Mouse (Mus musculus): ENCODE results near the gene Elf2.
"Not testable (repeated sequence)": the region's sequence is repeated elsewhere in the genome, so short reads cannot be mapped to it uniquely, and the experiment has no call there.

The Elf2 gene

DNA sequence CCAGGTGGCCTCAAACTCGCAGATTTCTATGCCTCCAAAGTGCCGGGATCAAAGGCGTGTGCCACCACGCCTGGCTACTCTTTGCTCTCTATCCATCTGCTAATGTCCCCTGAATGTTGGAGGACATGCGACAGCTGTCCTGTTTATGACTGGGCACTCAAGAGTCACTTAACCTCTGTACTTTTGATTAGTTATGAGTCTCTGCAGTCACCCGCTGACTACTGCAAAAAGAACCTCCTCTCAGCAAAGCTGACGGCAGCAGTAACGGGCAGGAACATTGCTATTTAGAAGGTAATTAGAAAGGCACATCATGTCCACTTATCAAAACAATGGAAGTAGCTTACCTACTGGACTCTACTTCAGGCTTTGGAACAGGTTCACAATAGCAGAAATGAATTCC is 118.6 kb downstream of the Elf2 start:
- no peak for DNase-seq (ENCODE audit: extremely low spot score, low read depth, low spot score)

DNA sequence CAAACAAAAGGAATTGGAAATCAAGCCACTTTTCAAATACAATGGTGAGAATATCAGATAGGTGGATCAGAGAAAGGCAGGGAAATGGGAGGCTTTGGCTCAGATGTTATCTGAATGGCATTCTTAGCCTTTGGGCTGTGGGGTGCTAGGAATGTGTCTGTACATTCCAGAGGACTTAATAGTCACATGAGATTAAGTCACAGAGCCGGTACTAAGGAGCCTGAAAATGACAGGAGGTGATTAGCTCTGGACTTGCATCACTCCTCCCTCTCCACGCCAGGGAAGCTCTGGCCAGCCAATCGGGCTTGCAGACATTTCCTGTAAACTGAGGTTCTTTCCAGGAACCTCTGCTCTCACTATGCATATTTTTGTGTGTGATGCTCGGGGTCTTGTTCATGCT is 119.6 kb downstream of the Elf2 start:
- DNase-seq (ENCODE audit: extremely low spot score, low read depth, low spot score): no peak

DNA sequence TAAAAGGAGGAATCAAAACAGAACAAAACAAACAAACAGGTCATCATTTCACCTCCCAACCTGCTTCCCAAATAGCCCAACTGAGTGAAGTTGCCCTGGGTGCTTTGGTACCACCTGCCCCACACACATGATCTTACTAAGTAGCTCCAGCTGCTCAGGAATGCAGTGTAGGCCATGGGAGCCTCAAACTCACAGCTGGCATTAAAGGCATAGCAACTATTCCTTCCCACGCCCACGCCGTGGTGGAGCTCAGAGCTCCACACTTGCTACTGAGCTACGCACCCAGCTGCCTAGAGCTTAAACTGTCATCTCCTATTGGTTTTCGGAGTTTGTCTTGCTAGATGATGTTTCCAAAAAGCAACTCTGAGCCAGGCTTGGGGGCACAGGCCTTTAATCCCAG is 121.2 kb downstream of the Elf2 start:
- DNase-seq (ENCODE audit: extremely low spot score, low read depth, low spot score): no peak

DNA sequence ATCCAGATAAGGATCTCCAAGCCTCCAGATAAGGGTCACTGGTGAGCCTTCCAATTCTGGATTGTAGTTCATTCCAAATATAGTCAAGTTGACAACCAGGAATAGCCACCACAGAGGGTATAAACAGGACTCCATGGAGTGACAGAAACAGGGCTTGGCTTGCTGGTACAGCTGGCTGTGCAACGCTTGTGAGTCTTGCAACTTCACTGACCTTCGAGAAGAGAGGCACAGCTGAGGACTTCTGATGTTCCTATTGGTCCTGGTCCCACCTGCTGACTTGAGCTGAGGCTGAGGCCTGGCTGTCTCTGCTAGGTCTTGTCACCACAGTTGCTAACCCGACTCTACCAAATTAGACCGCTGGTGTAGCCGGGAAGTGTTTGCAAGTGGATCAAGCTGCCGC is 122.1 kb downstream of the Elf2 start:
- DNase-seq (ENCODE audit: extremely low spot score, low read depth, low spot score): not testable (repeated sequence)

DNA sequence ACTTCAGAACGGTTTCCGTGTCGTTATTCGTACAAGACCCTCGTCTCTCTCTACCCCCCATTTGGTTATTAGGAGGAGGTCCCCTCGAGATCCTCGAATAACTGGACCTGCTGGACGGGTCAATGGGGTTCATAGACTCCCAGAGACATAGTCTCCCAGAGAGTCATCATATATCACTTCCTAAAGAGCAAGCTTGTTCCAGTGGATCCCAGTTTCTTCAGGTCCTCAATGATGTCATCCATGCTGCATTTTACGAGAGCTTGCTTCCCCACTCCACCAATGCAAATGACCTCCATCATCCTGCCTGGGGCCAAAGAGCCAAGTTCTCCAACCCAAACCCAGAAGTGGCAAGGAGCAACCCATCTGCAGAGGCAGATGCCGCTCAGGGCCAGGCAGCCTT is 124.1 kb downstream of the Elf2 start:
- DNase-seq (ENCODE audit: extremely low spot score, low read depth, low spot score): not testable (repeated sequence)

DNA sequence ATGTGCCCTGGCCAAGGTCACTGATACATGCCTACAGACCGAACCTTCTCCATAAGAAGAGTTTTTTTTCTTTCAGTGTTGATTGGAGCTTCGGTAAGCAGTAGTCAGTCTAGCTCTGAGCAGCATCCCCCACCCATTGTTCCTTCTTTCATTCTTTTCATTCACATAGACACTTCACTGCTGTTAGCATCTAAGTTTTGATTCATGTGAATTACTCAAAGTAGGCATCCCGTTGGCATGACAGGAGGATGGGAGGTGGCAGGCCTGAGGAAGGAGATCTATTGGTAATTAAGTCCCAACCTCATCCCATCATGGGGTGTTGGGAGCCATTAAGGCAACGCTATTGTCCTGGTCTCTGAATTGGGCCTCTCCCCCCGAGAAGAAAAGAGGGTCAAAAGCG is 124.8 kb downstream of the Elf2 start:
- DNase-seq (ENCODE audit: extremely low spot score, low read depth, low spot score): no peak

DNA sequence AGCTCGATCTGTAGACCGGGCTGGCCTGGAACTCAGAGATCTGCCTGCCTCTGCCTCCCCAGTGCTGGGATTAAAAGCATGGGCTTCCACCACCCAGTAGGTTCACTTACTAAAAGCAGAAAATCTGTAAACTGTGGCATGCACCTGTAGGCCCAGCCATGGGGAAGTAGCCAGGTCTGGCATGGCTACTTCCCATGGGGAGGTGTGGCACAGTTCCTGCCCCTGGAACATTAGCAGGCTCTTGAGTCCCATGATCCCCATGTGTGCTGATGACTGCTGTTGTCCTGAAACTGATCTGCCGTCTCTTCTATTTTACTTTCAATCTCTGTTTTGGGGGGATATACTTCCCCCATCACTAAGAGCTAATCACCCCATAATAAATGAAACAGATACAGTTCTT is 127.4 kb downstream of the Elf2 start:
- no peak for DNase-seq (ENCODE audit: extremely low spot score, low read depth, low spot score)

DNA sequence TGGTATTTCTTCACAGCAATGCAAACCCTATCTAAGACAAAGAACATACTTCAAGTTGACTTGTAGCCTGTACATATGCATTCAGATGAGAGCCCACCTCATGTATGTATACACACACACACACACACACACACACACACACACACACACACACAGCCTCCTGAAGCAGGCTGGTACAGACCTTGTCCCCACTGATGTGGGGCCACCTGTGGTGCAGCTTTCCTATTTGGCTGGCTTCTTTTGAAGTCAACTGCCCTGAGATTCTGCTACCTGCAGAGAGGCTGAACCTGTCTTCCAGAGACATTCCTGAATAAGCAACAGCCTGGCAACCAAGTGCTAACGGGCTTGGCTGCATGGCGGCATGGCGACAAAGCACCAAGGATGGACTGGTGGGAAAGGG is 130.0 kb downstream of the Elf2 start:
- DNase-seq (ENCODE audit: extremely low spot score, low read depth, low spot score): no peak

DNA sequence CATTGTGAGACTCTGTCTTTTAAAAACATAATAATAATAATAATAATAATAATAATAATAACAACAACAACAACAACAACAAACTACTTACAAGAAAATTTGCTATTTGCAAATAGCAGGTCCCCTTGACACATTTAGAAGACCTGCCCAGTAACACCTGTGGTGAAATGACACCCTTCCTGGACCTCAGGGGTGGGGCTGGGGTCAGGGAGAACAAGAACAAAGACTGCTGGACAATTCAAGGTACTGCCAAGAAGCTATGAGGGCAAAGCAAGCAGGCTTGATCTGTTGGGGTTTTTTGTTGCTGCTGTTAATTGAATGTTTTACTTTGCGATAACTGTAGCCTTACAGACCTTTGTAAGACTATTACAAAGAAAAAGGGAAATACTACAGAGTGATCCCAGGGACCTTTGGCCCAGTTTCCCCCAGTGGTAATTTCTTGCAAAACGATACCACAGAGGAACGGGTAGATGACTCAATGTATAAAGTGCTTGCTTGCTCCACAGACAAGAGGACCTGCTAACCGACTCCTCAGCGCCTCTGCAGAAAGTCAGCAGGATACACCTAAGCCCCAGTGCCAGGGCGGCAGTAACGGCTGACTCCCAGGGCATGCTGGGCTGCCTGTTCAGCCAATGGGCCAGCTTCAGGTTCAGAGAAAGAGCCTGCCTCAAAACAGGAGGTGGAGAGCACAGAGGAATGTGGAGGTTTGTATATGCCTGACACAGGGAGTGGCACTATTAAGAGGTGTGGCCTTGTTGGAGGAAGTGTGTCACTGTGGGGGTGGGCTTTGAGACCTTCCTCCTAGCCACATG is 130.8 kb downstream of the Elf2 start:
- DNase-seq (ENCODE audit: extremely low spot score, low read depth, low spot score): no peak

DNA sequence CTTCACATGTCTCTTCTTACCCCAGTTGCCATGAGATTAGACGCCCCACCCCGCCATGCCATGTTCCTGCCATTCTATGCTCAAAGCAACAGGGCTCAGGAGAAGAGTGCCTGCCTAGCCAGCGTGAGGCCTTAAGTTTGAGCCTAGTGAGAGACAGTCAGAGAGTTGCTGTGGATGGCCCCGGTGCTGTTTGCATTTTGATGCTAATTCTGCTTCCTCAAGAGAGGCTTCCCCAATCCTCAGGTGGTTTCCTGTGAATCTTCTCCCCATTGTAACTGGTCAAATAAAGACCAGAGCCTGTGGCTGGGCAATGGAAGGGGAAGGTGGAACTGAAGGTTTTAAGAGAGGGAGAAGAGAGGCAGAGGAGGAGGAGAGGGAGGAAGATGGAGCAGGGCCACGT is 131.8 kb downstream of the Elf2 start:
- DNase-seq (ENCODE audit: extremely low spot score, low read depth, low spot score): no peak

DNA sequence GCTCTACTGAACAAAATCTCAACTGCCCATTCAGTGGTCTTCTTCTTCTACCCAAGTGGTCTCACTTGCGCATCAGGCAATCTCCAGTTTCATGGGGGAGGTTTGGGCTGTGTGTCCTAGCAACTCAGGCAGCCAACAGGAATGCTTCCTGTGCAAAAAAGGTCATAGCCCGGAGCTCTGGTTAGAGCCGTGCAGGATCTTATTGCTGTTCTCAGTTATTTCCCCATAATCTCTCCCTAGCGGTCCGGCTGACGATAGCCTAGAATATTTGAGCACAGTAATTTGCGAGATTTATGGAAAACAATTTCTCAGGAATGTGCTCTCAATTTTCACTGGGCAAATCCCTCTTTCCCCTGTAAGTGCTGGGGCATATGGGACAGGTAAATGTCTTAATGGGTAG is 133.9 kb downstream of the Elf2 start:
- peak; percentile 41 for DNase-seq (ENCODE audit: extremely low spot score, low read depth, low spot score)

DNA sequence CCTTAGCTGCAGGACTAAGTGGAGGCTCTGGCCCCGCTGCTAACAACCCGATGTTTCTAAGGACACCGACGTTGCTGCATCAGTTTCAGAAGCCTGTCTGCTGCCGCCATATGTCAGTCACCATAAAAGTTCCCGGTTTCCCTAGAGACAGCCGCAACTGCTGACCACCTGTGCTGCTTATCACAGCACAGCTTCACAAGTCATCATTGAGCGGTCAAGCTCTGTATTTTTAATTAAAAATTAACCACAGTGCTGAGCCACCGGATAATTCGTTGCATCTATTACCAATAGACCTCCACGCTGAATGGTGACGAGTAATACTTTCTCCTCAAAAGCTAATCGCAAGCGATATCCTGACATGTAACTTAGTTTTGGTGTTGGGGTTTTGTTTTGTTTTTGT is 135.6 kb downstream of the Elf2 start:
- DNase-seq (ENCODE audit: extremely low spot score, low read depth, low spot score): no peak

DNA sequence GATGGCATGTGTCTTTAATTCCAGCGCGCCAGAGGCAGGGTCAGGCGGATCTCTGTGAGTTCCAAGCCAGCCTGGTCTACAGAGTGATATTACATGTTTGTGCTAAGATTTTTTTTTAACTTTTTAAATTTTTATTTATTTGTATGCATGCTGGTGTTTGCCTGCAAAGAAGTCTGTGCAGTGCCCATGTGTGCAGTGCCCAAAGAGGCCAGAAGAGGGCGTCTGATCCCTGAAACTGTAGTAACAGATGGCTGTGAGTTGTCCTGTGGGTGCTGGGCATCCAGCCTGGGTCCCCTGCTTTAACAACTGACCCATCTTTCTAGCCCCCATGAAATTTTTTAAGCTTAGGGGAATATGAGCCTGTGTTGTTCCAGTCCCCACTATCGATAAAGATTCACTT is 136.0 kb downstream of the Elf2 start:
- no peak for DNase-seq (ENCODE audit: extremely low spot score, low read depth, low spot score)

DNA sequence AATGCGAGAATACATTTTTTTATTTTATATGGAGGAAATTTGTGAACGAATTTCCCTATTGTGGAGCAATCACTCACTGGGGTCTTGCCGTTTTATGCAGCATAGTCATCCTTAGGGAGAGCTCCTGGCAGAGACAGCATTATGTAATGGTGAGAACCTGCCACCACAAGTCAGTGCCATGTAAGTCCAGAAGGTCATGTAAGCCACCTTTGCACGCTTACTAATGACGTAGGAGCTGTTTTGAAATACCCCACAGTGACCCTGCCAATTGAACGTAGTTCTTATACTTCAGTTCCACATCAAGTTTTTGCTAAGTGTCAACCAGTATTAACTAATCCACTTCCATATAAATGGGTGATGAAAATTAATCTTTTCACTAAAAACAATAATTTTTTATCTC is 136.6 kb downstream of the Elf2 start:
- DNase-seq (ENCODE audit: extremely low spot score, low read depth, low spot score): no peak

All from hindlimb bud, embryonic 11.5 days (tissue).